Mouse (Mus musculus): ENCODE measurements at regions not wholly inside any gene's neighbourhood (a gene's known extent, or its start where the extent isn't known, plus 50 kb on each side); places are given as distances from the start of the nearest gene placed in this dataset.

DNA sequence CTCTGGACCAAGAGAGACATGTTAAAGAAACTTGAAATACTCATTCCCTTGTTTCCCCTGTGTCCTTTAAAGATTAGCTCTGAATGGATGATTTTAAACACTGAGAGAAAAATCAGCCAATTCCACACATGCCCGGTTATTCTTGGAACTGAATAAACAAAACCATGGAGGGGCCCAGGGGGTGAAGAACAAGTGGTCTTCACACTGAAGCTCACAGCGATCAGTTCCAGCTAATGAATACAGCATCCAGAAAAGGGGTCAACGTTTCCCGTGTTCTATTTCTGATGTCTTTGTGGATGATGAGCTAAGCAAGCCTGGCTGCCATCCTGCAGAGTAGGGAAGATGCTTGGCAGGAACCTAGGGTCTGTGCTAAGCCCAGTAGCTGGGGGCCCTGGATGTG lies 182.3 kb downstream of the Irs2 start:
- no peak for DNase-seq (ENCODE audit: low spot score in 2 of 2)

DNA sequence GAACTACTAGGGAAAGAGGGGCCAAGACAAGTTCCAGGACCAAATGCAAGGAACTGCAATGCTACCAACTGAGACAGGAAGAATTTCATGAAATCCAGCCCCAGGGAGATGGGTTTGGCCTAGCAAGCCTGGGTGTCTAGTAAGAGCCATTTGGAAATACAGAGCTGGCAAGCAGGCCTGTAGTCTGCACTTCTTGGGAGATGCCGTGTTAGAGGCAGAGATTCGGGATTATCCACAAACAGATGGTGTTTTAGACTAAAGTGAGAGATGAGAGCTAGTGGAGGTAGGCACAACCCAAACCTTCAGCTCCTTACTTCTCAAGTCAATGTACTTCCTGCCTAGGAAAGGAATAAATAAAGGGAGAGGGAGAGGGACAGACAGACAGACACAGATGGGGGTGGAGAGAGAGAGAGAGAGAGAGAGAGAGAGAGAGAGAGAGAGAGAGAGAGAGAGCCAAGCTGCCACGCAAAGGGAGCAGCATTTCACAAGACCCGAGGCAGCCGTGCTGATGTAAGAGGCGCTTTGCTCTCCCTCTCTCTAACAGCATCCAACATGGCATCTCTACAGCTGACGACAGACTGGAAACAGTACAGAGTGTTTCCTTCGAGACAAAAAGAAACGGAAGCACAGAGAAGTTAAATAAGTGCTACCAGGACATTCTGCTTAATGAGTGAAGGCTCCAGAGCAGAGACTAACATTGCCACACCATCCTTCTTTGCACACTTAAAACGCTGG lies 182.9 kb downstream of the Irs2 start:
- DNase-seq (ENCODE audit: low spot score in 2 of 2): no peak

DNA sequence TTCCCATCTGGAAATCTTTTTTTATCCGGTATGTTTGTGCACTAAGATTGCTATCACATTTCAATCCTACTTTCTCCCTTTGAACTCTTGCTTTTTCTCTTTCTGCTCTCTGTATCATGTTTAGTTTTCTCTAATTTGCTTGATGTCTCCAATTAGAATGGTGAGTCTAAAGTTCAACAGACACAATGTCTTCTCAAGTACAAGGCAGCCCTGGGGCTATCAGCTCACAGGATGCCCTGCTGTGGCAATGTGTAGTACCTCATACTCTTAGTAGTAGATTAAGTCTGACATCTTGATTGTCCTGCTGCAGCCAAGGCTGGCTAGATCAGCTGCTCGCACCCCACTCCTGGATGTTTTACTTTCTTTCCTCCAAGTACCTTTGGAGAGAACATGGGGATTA lies 186.4 kb downstream of the Irs2 start:
- no peak for DNase-seq (ENCODE audit: low spot score in 2 of 2)

DNA sequence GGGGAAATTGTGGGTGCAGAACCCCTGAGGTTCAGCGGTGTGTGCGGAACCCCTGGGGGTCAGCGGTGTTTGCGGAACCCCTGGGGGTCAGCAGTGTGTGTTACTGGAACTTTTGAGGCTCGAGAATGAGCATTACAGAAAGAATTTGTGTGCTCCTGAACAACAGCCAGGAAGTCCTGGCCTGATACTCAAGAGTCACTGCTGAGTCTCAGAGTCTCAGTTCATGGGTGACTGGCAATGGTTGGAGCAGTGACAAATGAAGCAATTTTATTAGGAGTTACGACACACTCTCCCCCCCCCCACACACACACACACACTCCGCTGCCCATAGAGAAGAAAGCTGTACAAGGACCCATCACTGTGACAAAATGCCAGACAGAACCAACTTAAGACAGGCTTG lies 193.8 kb downstream of the Irs2 start:
- DNase-seq (ENCODE audit: low spot score in 2 of 2): no peak

DNA sequence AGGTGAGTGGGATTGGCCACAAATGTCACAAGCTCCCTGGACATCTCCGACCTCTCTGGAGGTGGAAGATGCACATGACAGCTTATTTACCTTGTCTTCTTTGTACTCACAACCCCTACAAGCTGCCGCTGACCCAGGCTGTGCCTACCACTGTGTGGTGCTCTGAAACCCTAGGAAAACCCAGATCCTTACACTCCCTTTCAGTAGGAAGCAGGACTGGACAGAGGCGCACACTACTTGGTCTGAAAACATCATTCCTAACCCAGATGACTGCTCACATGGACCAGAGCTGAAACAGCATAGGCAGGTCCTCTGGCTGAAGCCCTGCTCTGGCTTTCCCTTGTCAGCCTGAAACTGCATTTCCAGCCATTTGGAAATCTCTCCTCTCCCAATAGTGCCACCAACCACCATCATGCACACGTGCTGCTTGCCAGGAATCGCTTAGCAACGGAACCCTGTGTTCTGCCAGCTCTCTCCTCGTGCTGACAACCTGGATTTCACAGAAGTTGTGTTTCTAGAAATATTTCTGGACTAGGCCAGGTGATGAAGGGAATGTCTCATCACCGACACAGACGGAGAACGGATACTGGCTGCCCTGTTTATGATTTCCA lies 196.1 kb downstream of the Irs2 start:
- no peak for DNase-seq (ENCODE audit: low spot score in 2 of 2)

DNA sequence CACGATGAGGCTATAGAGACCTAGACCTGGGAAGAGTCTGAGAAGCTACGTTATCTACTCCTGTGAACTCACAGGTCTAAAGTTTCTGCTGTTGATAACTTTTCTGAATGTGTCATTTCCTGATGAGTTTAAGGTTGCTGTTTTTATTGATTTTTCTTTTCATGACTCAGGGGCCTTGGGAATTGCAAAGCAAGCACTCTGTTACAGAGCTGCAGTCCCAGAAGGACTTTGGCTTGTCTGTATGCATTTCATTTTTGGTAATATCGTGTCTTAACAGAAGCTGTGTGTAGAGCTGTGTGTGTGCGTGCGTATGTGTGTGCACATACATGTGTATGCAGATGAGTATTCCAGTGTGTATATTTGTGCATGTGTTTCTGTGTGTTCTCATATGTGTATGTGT lies 201.2 kb downstream of the Irs2 start:
- DNase-seq (ENCODE audit: low spot score in 2 of 2): no peak

DNA sequence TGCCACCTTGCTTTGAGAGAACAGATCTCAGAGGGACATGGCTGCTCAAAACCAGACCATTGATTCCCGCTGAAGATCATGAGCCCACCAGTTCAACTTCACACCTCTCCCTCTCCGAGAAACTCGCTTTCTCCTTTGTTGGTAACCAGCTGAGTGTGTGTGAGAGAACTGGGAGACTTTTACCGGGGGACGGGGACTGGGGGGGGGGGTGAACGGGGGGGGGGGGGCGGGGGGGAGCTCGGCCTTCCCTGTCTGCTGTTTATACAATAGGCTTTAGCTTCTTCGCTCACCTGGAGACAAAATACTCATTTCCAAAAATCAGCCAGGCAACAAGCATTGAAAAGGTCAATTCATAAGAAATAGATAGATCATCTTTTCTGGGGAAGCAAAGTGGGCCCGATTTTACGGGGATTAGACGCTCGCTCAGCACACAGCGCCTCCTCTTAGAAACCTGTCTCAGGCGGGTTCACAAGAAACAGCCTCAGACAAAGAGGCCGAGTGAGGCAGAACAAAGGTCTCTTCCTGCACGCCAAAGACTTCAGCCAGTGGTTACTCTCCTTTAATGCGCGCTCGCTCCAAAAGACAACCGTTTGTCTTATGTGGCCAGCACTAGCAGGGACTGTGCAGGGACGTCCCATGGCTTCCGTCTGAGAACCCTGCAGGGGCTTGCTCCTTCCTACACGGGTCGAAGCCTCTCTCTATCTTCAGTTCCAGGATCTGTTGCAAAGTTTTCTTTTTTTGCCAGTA lies 202.7 kb downstream of the Irs2 start:
- no peak for DNase-seq (ENCODE audit: low spot score in 2 of 2)

DNA sequence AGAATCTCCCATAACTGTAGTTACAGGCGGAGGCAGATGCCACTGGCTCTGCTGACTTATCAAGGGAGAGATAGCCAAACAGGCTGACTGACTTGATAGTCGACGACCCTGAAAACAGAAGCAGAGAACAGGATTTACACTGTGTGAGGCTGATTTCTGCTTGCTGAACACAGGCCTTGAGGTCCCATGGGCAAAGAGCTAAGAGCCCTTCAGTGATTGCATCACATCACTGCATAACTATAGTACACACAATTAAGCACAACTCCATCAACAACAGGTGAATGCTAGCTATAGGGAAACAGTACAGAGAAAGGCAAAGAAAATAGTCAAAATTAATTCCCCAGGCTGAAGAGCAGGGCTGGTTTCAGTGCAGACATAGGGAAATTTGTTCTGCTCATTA lies 203.3 kb downstream of the Irs2 start:
- no peak for DNase-seq (ENCODE audit: low spot score in 2 of 2)

DNA sequence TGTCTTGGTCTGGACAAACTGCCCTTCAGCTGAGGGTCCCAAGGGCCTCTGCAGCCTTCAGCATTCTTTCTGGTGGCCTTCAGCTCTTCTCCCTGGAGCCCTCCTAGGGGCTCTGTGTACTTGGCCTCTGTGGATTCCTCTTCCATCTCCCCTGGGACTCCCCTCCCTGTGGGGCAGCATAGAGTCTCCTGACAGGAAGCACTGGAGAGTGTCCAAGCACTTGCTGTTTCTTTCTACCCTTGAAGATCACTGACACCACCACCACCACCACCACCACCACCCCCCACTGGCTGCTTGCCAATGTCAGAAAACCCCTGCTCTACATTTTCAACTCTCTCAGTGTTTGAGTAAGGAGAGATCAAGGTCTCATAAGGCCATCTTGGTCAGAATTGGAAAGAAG lies 206.3 kb downstream of the Irs2 start:
- no peak for DNase-seq (ENCODE audit: low spot score in 2 of 2)

DNA sequence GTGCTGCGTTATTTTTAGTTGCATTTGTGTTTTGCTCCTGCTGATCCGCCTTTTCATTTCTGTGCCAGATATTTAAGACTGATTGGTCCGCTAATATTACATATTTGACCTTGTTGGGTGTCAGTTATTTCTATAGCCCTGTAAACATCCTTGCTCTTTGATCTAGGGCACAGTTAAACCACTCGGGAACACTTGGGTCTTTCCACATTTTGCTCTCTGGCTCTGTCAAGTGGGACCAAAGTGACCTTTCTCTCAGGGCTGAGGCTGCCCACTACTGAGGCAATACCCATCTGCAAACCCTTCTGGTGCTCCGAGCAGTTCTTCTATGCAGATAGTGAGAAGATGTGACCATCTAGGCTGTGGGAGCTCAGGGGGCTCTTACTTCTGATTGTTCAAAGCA lies 206.7 kb downstream of the Irs2 start:
- no peak for DNase-seq (ENCODE audit: low spot score in 2 of 2)

DNA sequence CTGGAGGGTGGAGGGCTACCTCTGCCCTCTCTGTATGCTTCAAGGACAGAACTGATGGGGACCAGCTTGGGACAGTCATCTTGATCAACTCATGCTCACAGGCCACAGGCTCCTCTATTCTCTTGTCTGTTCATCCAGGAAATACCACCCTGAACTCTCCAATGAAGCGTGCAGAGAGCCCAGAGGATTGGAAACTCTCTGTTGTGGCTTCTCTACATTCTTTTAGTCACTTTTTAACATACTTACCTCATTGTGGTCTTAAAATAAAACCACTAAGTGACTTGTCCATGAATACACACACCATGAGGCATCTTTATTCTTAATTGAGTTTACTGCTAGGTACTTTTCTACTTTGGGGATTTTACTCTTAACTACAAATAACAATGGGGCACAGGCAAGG lies 209.8 kb downstream of the Irs2 start:
- no peak for DNase-seq (ENCODE audit: low spot score in 2 of 2)

DNA sequence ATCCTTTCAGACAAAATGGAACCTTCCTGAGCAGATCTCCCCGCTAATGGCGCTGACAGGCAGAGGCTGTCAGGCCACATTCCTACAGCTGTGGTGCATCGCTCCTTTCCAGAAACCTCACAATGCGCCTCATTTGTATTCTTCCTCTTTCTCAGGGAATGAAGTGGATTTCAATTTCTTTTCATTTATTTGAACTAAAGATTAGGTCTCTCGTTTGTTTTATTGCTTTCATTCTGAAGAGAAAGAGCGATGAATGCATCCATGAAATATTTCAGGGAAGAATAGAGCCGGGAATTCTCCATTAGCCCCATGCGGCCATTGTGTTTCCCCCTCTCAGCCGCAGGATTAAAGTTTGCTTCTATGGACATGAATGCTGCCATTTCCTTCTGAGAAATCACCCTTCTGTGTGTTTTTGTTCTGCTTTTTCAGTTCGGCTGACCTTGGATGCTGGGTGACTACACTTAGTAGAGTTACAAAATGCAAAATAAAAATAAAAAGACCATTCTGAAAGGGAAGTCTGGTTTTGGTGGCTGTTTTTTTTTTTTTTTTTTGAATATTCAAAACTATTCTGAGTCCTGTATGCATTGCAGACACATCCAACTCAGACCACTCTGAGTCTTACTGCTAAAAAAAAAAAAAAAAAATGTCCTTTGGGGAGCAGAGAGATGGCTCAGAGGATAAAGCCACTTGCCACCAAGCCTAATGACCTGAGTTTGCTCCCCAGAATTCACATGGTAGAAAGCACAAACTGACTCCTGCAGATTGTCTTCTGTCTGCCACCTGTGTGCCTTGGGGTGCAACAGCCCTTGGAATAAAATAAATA lies 213.7 kb downstream of the Irs2 start:
- DNase-seq (ENCODE audit: low spot score in 2 of 2): no peak

DNA sequence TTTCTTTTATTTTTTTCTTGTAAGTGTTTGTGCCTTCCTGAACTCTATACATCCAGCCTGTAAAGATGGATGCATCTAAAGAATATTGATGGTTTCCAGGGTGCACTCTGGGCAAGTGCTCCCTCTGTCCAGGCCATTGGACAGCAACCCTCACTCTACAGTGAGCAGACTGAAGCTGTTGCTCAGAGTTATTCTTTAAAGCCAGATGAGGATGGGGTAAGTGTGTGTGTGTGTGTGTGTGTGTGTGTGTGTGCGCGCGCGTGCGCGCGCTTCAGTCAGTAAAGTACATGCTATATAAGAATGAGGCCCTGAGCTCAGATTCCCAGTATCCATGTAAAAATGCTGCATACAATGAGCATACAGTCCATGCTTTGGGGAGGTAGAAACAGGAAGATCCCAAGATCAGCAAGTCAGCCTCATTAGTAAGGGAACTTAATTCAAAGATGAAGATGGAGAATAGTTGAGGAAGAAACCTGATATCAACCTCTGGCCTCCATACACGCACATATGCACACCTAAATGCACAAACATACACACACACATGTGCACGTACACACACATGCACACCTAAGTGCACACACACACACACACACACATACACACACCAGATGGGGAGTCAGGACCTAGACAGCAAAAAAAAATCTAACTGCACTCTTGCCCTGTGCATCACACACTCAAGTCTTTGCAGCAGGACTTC lies 214.4 kb downstream of the Irs2 start:
- DNase-seq (ENCODE audit: low spot score in 2 of 2): no peak

DNA sequence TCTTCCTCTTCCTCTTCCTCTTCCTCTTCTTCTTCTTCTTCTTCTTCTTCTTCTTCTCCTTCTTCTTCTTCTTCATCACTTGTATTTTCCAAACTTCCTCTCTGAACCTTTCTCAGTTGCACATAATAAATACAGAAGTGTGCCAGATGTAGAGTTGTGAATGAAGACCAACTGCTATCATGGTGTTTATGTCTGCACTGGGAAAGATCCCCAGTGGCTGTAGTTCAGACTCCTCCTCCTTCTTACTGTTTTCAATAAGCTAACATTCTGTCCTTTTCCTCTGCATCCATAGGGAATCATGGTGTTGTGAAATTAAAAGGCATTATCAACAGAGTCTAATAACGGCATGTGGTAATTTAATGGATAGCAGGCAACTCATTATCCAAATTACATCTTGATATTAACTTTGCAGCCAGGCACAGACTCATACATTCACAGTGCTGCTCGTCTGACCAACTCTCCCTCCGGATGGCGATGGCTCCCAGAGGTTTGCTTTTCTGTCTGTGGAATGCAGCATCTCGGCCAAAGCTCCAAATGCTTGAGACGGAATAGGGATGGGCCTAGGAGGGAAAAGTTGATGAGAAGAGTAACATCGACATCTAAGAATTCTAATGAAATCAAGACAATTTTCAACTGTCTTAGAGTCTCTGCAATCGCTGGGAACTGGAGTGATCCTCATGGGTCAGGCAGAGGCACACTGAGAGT lies 219.6 kb downstream of the Irs2 start:
- no peak for DNase-seq (ENCODE audit: low spot score in 2 of 2)

DNA sequence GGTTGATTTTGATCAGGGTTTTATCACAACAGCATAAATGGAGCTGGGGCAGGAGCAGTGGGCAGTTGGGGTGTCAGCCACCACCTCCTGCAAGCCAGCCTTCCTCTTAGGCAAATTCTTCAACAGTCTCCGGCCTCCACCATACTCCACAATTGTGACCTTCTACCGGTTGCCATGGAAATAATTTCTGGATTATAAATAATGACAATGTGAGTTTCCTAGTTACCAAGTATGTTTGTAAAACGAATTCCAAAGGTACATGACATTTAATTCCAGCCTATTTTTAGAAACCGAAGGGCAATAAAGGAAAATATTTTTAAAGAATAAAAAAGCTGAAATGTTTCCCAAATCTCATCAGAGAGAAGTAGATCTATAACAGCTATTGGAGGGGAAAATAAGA lies 222.5 kb downstream of the Irs2 start:
- no peak for DNase-seq (ENCODE audit: low spot score in 2 of 2)

DNA sequence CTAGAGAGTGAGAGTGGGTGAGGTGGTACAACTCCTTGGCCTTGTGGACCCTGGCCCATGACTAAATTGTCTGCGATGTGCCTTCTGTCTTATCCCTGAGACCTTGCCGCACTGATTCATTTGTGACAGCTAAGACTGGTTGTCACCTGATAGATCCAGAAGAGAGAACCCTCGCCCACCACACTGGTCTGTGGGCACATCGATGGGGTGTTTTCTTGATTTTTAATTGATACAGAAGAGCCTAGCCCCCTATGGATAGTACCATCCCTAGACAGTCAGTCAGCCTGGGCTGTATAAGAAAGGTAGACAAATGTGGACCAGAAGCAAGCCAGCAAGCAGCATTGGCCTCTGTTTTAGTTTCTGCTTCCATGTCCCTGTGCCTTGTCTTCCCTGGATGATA lies 222.9 kb downstream of the Irs2 start:
- no peak for DNase-seq (ENCODE audit: low spot score in 2 of 2)

DNA sequence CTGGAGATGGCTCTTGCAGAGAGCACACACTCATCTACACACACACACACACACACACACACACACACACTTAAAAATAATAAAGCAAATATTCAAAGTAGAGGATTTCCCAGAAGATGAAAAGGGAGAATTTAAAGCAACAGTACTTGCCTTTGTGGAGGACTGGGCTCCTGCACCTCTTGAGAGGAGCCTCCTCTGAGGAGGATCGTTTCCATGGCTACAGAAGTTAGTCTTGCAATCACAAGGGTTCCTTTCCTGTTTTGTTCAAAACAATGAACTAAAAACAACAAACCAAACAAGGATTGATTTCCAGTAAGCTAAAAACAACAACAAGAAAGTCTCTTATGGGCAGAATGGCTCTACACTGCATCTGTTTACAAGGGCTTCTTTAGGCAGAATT lies 223.8 kb downstream of the Irs2 start:
- no peak for DNase-seq (ENCODE audit: low spot score in 2 of 2)

DNA sequence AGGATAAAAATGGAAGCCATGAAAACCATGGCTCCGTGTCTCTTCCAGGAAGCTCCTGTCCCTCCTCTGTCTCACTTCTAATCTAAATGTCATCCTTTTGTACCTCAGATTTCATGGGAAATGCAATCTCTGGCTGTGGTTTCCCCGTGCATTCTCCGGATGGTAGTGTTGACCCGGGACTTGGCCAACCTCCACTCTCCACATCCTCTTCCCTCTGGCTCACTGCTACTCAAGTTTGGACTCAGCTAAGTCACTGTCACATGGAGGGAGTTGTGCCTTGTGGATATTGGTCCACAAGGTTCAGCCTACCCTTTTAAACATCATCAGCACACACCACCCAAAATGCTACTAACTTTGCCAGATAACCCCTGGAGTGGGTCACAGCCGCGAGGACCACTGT lies 226.4 kb downstream of the Irs2 start:
- DNase-seq (ENCODE audit: low spot score in 2 of 2): no peak

DNA sequence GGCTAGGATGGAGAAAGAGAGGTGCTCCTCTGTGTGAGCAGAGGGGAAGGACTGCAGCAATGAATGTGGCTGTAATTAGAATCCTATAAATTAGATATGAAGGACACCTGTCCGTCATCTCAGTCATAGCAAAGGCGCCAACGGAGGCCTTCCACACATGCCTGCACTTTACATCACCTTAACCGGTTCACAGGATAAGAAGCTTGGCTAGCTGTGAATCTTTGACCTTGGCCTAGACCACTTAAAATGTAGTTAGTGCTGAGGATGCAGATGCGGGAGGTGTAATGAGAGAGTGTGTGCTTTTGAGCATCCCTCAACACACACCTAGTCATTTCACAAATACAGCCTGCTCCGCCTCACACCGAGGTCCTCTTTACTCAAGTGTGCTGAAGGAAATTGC lies 228.6 kb downstream of the Irs2 start:
- no peak for DNase-seq (ENCODE audit: low spot score in 2 of 2)

DNA sequence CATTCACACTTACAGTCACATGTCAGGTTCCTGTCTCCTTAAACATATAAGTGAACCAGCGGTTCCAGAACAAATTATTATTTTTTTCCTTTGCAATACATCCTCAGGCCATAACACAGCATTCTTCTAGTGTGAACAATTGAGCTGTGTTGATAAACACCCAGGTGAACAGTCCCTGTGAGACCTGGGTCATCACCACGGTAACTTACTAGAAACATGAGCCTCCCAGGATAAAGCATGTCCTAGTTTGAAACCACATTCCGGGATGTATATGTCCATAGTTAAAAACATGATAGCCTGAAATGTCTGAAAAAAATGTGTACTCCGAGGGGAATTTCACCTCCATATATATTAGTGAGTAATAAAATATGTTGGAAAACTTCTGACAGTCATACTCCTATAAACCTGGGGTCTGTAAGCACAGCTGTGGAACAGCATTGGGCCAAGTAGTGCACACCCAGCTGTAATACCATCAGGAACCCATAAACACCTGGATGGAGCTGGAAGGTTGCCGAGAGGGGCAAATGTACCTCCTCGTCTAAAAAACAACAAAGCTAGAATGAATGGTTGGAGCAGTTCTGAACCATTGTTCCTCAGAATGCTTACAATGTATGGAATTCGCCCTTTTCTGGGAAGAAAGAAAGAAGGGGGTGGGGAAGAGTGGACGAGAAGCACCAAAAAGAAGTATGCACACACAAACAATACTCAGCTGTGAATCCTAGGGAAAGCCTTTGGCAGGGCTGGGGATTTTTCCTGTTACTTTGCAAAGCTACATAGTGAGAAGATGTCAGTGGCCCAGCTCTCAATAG lies 232.9 kb downstream of the Irs2 start:
- DNase-seq (ENCODE audit: low spot score in 2 of 2): no peak
